Mouse (Mus musculus): ENCODE measurements at regions not wholly inside any gene's neighbourhood (a gene's known extent, or its start where the extent isn't known, plus 50 kb on each side); places are given as distances from the start of the nearest gene placed in this dataset.

GRCm38 (mm10) chr12:91965937-91966336 lies 117.0 kb upstream of the Sel1l start:
- Histone ChIP-seq H3K4me1 (ENCODE audit: control insufficient read depth, insufficient read depth, low read length) (no peaks in the 10 kb centered on the region), H3K27me3 (replicated peaks; ENCODE audit: control insufficient read depth, insufficient read depth, low read length) (no peaks in the 10 kb centered on the region), H3K4me3 (ENCODE audit: low read length) (no peak overlapping the region), H3K27ac (ENCODE audit: low read length) (no peak overlapping the region), H3K36me3 (ENCODE audit: control insufficient read depth, insufficient read depth, low read length) (no peaks in the 10 kb centered on the region), H3K9ac (ENCODE audit: low read depth, low read length) (no peak overlapping the region), H3K4me2 (ENCODE audit: low read depth, low read length) (no peak overlapping the region), H3K9me3 (ENCODE audit: control insufficient read depth, low read length) (no peaks in the 10 kb centered on the region)
- ATAC-seq: no peak
- 75% methylated on average over 1 of the region's 1 CpGs for WGBS

- H3K4me3 ChIP-seq (ENCODE audit: low read length): no peak overlapping the region
- H3K4me1 ChIP-seq (ENCODE audit: control insufficient read depth, insufficient read depth, low read length): no peaks in the 10 kb centered on the region
- no peaks in the 10 kb centered on the region for H3K9me3 ChIP-seq (ENCODE audit: control insufficient read depth, low read length)
- no peaks in the 10 kb centered on the region for H3K27me3 ChIP-seq (replicated peaks; ENCODE audit: control insufficient read depth, insufficient read depth, low read length)
- H3K4me2 ChIP-seq (ENCODE audit: low read depth, low read length): no peak overlapping the region
- ATAC-seq: no peak
- H3K27ac ChIP-seq (ENCODE audit: low read length): no peak overlapping the region
- H3K36me3 ChIP-seq (ENCODE audit: control insufficient read depth, insufficient read depth, low read length): no peaks in the 10 kb centered on the region
- WGBS: 50% methylated on average over 5 of the region's 5 CpGs
- no peak overlapping the region for H3K9ac ChIP-seq (ENCODE audit: low read depth, low read length)
Measured at GRCm38 (mm10) chr12:91963239-91963638, 114.3 kb upstream of the Sel1l start.

GRCm38 (mm10) chr12:91958086-91958485 lies 109.1 kb upstream of the Sel1l start:
- H3K36me3 ChIP-seq (ENCODE audit: control insufficient read depth, insufficient read depth, low read length): no peaks in the 10 kb centered on the region
- WGBS: 58% methylated on average over 4 of the region's 4 CpGs
- H3K9ac ChIP-seq (ENCODE audit: low read depth, low read length): no peak overlapping the region
- H3K4me1 ChIP-seq (ENCODE audit: control insufficient read depth, insufficient read depth, low read length): no peaks in the 10 kb centered on the region
- no peak overlapping the region for H3K4me2 ChIP-seq (ENCODE audit: low read depth, low read length)
- no peaks in the 10 kb centered on the region for H3K9me3 ChIP-seq (ENCODE audit: control insufficient read depth, low read length)
- H3K27me3 ChIP-seq (replicated peaks; ENCODE audit: control insufficient read depth, insufficient read depth, low read length): no peaks in the 10 kb centered on the region
- H3K4me3 ChIP-seq (ENCODE audit: low read length): no peak overlapping the region
- no peak overlapping the region for H3K27ac ChIP-seq (ENCODE audit: low read length)
- no peak for ATAC-seq

GRCm38 (mm10) chr12:91956411-91956810 lies 107.5 kb upstream of the Sel1l start:
- no peaks in the 10 kb centered on the region for H3K27me3 ChIP-seq (replicated peaks; ENCODE audit: control insufficient read depth, insufficient read depth, low read length)
- WGBS: 82% methylated on average over 3 of the region's 3 CpGs

GRCm38 (mm10) chr12:91948602-91949167 lies 99.7 kb upstream of the Sel1l start:
- WGBS: 66% methylated on average over 8 of the region's 8 CpGs
- ATAC-seq: no peak
- Histone ChIP-seq H3K36me3 (ENCODE audit: control insufficient read depth, insufficient read depth, low read length) (no peaks in the 10 kb centered on the region), H3K27ac (ENCODE audit: low read length) (no peak overlapping the region), H3K4me3 (ENCODE audit: low read length) (no peak overlapping the region), H3K9me3 (ENCODE audit: control insufficient read depth, low read length) (no peaks in the 10 kb centered on the region), H3K4me2 (ENCODE audit: low read depth, low read length) (no peak overlapping the region), H3K27me3 (replicated peaks; ENCODE audit: control insufficient read depth, insufficient read depth, low read length) (no peaks in the 10 kb centered on the region), H3K9ac (ENCODE audit: low read depth, low read length) (no peak overlapping the region), H3K4me1 (ENCODE audit: control insufficient read depth, insufficient read depth, low read length) (no peaks in the 10 kb centered on the region)

More at GRCm38 (mm10) chr12:91956411-91956810, 107.5 kb upstream of the Sel1l start:
- no peak overlapping the region for H3K4me3 ChIP-seq (ENCODE audit: low read length)
- no peaks in the 10 kb centered on the region for H3K4me1 ChIP-seq (ENCODE audit: control insufficient read depth, insufficient read depth, low read length)
- H3K9me3 ChIP-seq (ENCODE audit: control insufficient read depth, low read length): no peaks in the 10 kb centered on the region
- no peak overlapping the region for H3K27ac ChIP-seq (ENCODE audit: low read length)
- H3K36me3 ChIP-seq (ENCODE audit: control insufficient read depth, insufficient read depth, low read length): no peaks in the 10 kb centered on the region
- ATAC-seq: no peak
- no peak overlapping the region for H3K9ac ChIP-seq (ENCODE audit: low read depth, low read length)
- no peak overlapping the region for H3K4me2 ChIP-seq (ENCODE audit: low read depth, low read length)

- Histone ChIP-seq H3K9me3 (ENCODE audit: control insufficient read depth, low read length) (no peaks in the 10 kb centered on the region), H3K4me2 (ENCODE audit: low read depth, low read length) (no peak overlapping the region), H3K36me3 (ENCODE audit: control insufficient read depth, insufficient read depth, low read length) (no peaks in the 10 kb centered on the region), H3K27ac (ENCODE audit: low read length) (no peak overlapping the region), H3K4me1 (ENCODE audit: control insufficient read depth, insufficient read depth, low read length) (no peaks in the 10 kb centered on the region), H3K4me3 (ENCODE audit: low read length) (no peak overlapping the region), H3K27me3 (replicated peaks; ENCODE audit: control insufficient read depth, insufficient read depth, low read length) (no peaks in the 10 kb centered on the region), H3K9ac (ENCODE audit: low read depth, low read length) (no peak overlapping the region)
- no peak for ATAC-seq
- whole genome bisulfite sequencing: 84% methylated on average over 3 of the region's 3 CpGs
Measured at GRCm38 (mm10) chr12:91947998-91948397, 99.0 kb upstream of the Sel1l start.

- WGBS: 91% methylated on average over 3 of the region's 3 CpGs
- H3K4me3 ChIP-seq (ENCODE audit: low read length): no peak overlapping the region
- H3K9ac ChIP-seq (ENCODE audit: low read depth, low read length): no peak overlapping the region
- no peak for ATAC-seq
- no peak overlapping the region for H3K27ac ChIP-seq (ENCODE audit: low read length)
- no peak overlapping the region for H3K4me2 ChIP-seq (ENCODE audit: low read depth, low read length)
- no peaks in the 10 kb centered on the region for H3K4me1 ChIP-seq (ENCODE audit: control insufficient read depth, insufficient read depth, low read length)
- H3K36me3 ChIP-seq (ENCODE audit: control insufficient read depth, insufficient read depth, low read length): no peaks in the 10 kb centered on the region
- H3K27me3 ChIP-seq (replicated peaks; ENCODE audit: control insufficient read depth, insufficient read depth, low read length): no peaks in the 10 kb centered on the region
- no peaks in the 10 kb centered on the region for H3K9me3 ChIP-seq (ENCODE audit: control insufficient read depth, low read length)
Measured at GRCm38 (mm10) chr12:91946541-91946940, 97.6 kb upstream of the Sel1l start.

- Histone ChIP-seq H3K9ac (ENCODE audit: low read depth, low read length) (no peak overlapping the region), H3K4me3 (ENCODE audit: low read length) (no peak overlapping the region), H3K4me2 (ENCODE audit: low read depth, low read length) (no peak overlapping the region), H3K27me3 (replicated peaks; ENCODE audit: control insufficient read depth, insufficient read depth, low read length) (no peaks in the 10 kb centered on the region), H3K9me3 (ENCODE audit: control insufficient read depth, low read length) (no peaks in the 10 kb centered on the region), H3K36me3 (ENCODE audit: control insufficient read depth, insufficient read depth, low read length) (no peaks in the 10 kb centered on the region), H3K4me1 (ENCODE audit: control insufficient read depth, insufficient read depth, low read length) (no peaks in the 10 kb centered on the region), H3K27ac (ENCODE audit: low read length) (no peak overlapping the region)
- ATAC-seq: peak; percentile 83
- 29% methylated on average over 7 of the region's 7 CpGs for WGBS
Measured at GRCm38 (mm10) chr12:91932490-91933361, 83.8 kb upstream of the Sel1l start.

GRCm38 (mm10) chr12:91931586-91931985 lies 82.6 kb upstream of the Sel1l start:
- Histone ChIP-seq H3K27ac (ENCODE audit: low read length) (no peak overlapping the region), H3K4me2 (ENCODE audit: low read depth, low read length) (no peak overlapping the region), H3K27me3 (replicated peaks; ENCODE audit: control insufficient read depth, insufficient read depth, low read length) (no peaks in the 10 kb centered on the region), H3K9ac (ENCODE audit: low read depth, low read length) (no peak overlapping the region), H3K4me3 (ENCODE audit: low read length) (no peak overlapping the region), H3K9me3 (ENCODE audit: control insufficient read depth, low read length) (no peaks in the 10 kb centered on the region), H3K4me1 (ENCODE audit: control insufficient read depth, insufficient read depth, low read length) (no peaks in the 10 kb centered on the region), H3K36me3 (ENCODE audit: control insufficient read depth, insufficient read depth, low read length) (no peaks in the 10 kb centered on the region)
- 82% methylated on average over 6 of the region's 6 CpGs for WGBS
- no peak for ATAC-seq

Measured in intestine, embryonic 16.5 days (tissue).